Mouse (Mus musculus): ENCODE data around the gene Srgn. TPM values are rescaled to one million over a fixed set of nuclear protein-coding genes. Genes with fewer than 3 reads are reported as not detected.

Gene Srgn
- 52.4 and 54.1 TPM in 2 replicates for polyA plus RNA-seq (2015; fragmentation: Nextera tagmentation; extraction: Ambion mirVana)

DNA sequence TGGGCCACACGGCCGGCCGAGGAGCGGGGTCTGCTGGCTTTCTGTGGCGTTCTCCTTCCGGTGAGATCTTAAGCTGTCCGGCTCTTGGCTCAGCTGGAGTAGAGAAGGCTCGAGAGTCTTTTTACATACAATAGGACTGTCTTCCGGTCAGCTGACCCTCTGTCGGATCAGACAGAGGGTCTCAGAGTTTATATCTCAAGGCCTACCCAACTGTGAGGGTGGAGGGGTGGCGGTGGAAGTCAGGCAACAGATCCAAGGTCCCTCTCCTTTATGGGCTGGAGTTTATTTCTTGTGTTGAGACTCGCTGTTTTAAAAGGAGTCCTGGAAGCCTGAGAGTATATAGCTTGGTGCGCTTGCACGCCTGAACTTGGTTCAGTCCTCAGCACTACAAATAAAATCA lies at the start of gene Srgn:
Srgn (minus strand) TSS at position 101 of the 400 bp plus-strand sequence.
- Histone ChIP-seq H3K4me2 (ENCODE audit: low read depth, low read length) (peak within 1 kb of the TSS; percentile 21; the same call in 1 of the 2 replicates), H3K9me3 (ENCODE audit: control insufficient read depth, low read length) (no peaks in the 10 kb centered on the region), H3K36me3 (ENCODE audit: control insufficient read depth, insufficient read depth, low read length) (no peaks in the 10 kb centered on the region), H3K4me1 (replicated peaks; ENCODE audit: control insufficient read depth, insufficient read depth, low read length) (no peaks in the 10 kb centered on the region; the same call in 1 of the 2 replicates), H3K4me3 (ENCODE audit: low read length) (peak within 1 kb of the TSS; percentile 10; the same call in 1 of the 2 replicates), H3K27me3 (ENCODE audit: control insufficient read depth, insufficient read depth, low read depth, low read length) (no peaks in the 10 kb centered on the region), H3K27ac (ENCODE audit: low read length) (peak within 1 kb of the TSS; percentile 4; the same call in 1 of the 2 replicates), H3K9ac (ENCODE audit: low read length) (no peak within 1 kb of the TSS)
- no peak for ATAC-seq (ENCODE audit: low read depth)
- WGBS, result 78% methylated on average over 14 of the region's 14 CpGs

DNA sequence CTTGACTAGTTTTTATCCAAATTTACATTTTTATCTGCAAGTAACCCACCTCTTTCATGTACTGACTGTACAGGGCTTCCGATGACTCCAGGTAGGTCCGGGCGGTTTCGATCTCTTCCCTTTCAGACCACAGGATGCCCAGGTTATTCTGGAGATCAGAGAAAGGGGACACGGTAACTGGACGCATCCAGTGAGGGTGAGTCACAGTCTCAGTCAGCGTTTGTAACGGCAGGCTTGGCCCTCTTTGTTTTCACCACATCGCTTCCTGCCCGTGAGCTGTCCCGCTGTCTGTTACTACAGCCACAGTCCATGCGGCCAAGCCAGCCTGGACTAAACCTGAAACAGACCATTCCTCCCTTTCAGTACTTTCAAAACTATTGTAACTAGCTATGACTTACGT lies 47.8 kb upstream of the Srgn start:
- no peak for ATAC-seq (ENCODE audit: low read depth)
- no peaks in the 10 kb centered on the region for H3K27me3 ChIP-seq (ENCODE audit: control insufficient read depth, insufficient read depth, low read depth, low read length)
- no peak overlapping the region for H3K4me3 ChIP-seq (ENCODE audit: low read length)
- H3K4me1 ChIP-seq (replicated peaks; ENCODE audit: control insufficient read depth, insufficient read depth, low read length), result peaks cover 14% of the 10 kb centered on the region
- H3K27ac ChIP-seq (ENCODE audit: low read length), result no peak overlapping the region
- no peaks in the 10 kb centered on the region for H3K9me3 ChIP-seq (ENCODE audit: control insufficient read depth, low read length)
- H3K4me2 ChIP-seq (ENCODE audit: low read depth, low read length), result no peak overlapping the region
- H3K9ac ChIP-seq (ENCODE audit: low read length), result no peak overlapping the region
- H3K36me3 ChIP-seq (ENCODE audit: control insufficient read depth, insufficient read depth, low read length), result peaks cover 12% of the 10 kb centered on the region
- WGBS, result 91% methylated on average over 13 of the region's 13 CpGs

DNA sequence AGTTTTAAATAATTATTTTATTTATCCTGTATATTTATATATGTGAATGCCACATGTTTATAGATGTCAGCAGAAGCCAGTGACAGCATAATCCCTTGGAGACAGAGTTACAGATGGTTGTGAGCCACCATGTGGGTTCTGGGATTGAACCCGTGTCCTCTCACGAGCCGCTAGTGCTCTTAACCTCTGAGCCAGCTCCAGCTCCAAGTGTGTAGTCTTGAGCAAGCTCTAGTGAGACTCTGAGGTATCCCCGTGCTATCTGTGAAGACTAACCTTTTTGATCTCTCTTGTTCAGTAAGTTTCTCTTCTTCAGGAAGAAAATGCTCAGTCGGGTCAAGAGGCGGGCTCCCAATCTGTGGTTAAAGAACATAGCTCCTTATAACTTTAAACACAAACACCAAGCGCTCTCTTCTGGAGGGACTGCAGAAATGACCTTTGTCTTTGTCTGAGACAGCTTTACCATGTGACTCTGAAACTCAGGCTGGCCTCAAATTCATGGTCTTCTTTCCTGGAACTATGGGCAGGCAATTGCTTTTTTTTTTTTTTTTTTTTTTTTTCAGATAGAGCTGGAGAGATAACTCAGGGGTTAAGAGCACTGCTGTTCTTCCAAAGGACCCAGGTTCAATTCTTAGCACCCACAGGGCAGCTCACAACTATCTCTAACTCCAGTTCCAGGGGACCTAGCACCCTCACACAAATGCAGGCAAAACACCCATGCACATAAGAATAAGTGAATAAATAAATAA lies 43.0 kb upstream of the Srgn start:
- no peaks in the 10 kb centered on the region for H3K4me1 ChIP-seq (replicated peaks; ENCODE audit: control insufficient read depth, insufficient read depth, low read length)
- H3K9me3 ChIP-seq (ENCODE audit: control insufficient read depth, low read length), result no peaks in the 10 kb centered on the region
- no peaks in the 10 kb centered on the region for H3K27me3 ChIP-seq (ENCODE audit: control insufficient read depth, insufficient read depth, low read depth, low read length)
- no peak overlapping the region for H3K27ac ChIP-seq (ENCODE audit: low read length)
- no peak overlapping the region for H3K4me2 ChIP-seq (ENCODE audit: low read depth, low read length)
- H3K4me3 ChIP-seq (ENCODE audit: low read length), result no peak overlapping the region
- WGBS, result 85% methylated on average over 7 of the region's 7 CpGs
- H3K36me3 ChIP-seq (ENCODE audit: control insufficient read depth, insufficient read depth, low read length), result peaks cover 42% of the 10 kb centered on the region
- no peak overlapping the region for H3K9ac ChIP-seq (ENCODE audit: low read length)
- no peak for ATAC-seq (ENCODE audit: low read depth)

GRCm38 (mm10) chr10:62568861-62569260 lies 41.6 kb upstream of the Srgn start:
- Histone ChIP-seq H3K36me3 (ENCODE audit: control insufficient read depth, insufficient read depth, low read length) (peaks cover 43% of the 10 kb centered on the region), H3K4me2 (ENCODE audit: low read depth, low read length) (no peak overlapping the region)
- WGBS, result 86% methylated on average over 4 of the region's 4 CpGs

DNA sequence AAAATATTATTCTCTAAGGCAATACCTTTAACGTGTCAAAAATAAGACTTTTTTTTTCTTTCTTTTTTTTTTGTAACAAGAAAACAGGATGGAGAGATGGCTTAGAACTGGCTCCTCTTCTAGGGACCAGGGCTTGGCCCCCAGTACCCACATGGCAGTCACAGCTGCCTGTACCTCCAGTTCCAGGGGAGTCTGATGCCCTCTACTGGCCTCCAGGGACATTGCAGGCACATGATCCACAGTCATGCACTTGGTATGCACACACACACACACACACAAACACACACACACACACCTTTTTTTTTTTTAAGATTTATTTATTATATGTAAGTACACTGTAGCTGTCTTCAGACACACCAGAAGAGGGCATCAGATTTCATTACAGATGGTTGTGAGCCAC lies 30.5 kb upstream of the Srgn start:
- Histone ChIP-seq H3K27me3 (ENCODE audit: control insufficient read depth, insufficient read depth, low read depth, low read length) (no peaks in the 10 kb centered on the region), H3K36me3 (ENCODE audit: control insufficient read depth, insufficient read depth, low read length) (peaks cover 20% of the 10 kb centered on the region), H3K4me1 (replicated peaks; ENCODE audit: control insufficient read depth, insufficient read depth, low read length) (no peaks in the 10 kb centered on the region), H3K4me2 (ENCODE audit: low read depth, low read length) (no peak overlapping the region), H3K27ac (ENCODE audit: low read length) (no peak overlapping the region), H3K4me3 (ENCODE audit: low read length) (no peak overlapping the region), H3K9ac (ENCODE audit: low read length) (no peak overlapping the region), H3K9me3 (ENCODE audit: control insufficient read depth, low read length) (no peaks in the 10 kb centered on the region)
- 86% methylated on average over 1 of the region's 1 CpGs for WGBS
- ATAC-seq (ENCODE audit: low read depth), result no peak

More at GRCm38 (mm10) chr10:62568861-62569260, 41.6 kb upstream of the Srgn start:
- Histone ChIP-seq H3K27ac (ENCODE audit: low read length) (no peak overlapping the region), H3K4me1 (replicated peaks; ENCODE audit: control insufficient read depth, insufficient read depth, low read length) (no peaks in the 10 kb centered on the region), H3K9ac (ENCODE audit: low read length) (no peak overlapping the region), H3K9me3 (ENCODE audit: control insufficient read depth, low read length) (no peaks in the 10 kb centered on the region), H3K27me3 (ENCODE audit: control insufficient read depth, insufficient read depth, low read depth, low read length) (no peaks in the 10 kb centered on the region), H3K4me3 (ENCODE audit: low read length) (no peak overlapping the region)
- no peak for ATAC-seq (ENCODE audit: low read depth)

GRCm38 (mm10) chr10:62556558-62556901 lies 29.3 kb upstream of the Srgn start:
- Histone ChIP-seq H3K27me3 (ENCODE audit: control insufficient read depth, insufficient read depth, low read depth, low read length) (no peaks in the 10 kb centered on the region), H3K9ac (ENCODE audit: low read length) (no peak overlapping the region), H3K4me3 (ENCODE audit: low read length) (no peak overlapping the region), H3K9me3 (ENCODE audit: control insufficient read depth, low read length) (no peaks in the 10 kb centered on the region), H3K27ac (ENCODE audit: low read length) (no peak overlapping the region), H3K4me1 (replicated peaks; ENCODE audit: control insufficient read depth, insufficient read depth, low read length) (no peaks in the 10 kb centered on the region), H3K36me3 (ENCODE audit: control insufficient read depth, insufficient read depth, low read length) (peaks cover 16% of the 10 kb centered on the region), H3K4me2 (ENCODE audit: low read depth, low read length) (no peak overlapping the region)
- no peak for ATAC-seq (ENCODE audit: low read depth)
- 85% methylated on average over 6 of the region's 6 CpGs for WGBS

DNA sequence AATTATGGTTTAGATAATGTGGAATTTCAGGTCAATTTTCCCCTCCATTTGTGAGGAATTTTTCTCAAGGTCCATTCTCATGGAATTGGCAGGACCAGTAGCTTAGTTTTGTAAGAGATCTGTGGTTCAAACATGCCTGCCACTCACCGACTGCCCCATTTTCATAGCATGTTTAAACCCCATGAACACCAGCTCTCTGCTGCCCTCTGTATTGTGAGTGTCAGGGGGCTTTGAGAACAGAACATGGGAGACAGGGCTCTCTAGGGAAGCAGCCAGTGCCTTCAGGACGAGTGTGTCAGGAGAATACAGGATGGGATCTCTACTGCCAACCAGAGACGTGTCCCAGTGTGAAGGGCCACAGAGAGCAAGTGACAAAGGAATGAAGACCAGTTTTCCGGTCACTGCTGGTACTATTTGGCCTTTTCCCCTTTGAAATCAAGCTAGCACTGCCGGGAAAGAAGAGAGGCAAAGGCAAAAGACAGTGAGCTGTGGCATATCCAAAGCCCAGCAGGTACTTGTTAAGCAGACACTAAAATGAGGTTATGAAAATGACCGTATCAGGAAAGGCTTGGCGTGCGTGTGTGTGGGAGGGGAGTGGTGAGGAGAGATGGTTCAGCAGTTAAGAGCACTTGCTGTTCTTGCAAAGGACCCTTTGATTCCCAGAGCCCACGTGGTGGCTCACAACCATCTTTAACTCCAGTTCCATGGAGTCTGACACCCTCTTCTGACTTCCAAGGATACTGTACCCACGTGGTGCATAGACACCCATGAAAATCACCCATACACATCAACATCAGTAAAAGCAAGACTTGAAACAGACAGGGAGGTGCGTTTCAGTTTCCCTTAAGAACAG lies 28.7 kb upstream of the Srgn start:
- Histone ChIP-seq H3K9me3 (ENCODE audit: control insufficient read depth, low read length) (no peaks in the 10 kb centered on the region), H3K4me3 (ENCODE audit: low read length) (no peak overlapping the region), H3K9ac (ENCODE audit: low read length) (no peak overlapping the region), H3K27me3 (ENCODE audit: control insufficient read depth, insufficient read depth, low read depth, low read length) (no peaks in the 10 kb centered on the region), H3K4me2 (ENCODE audit: low read depth, low read length) (no peak overlapping the region), H3K4me1 (replicated peaks; ENCODE audit: control insufficient read depth, insufficient read depth, low read length) (no peaks in the 10 kb centered on the region), H3K27ac (ENCODE audit: low read length) (no peak overlapping the region), H3K36me3 (ENCODE audit: control insufficient read depth, insufficient read depth, low read length) (peaks cover 16% of the 10 kb centered on the region)
- WGBS, result 66% methylated on average over 11 of the region's 11 CpGs
- no peak for ATAC-seq (ENCODE audit: low read depth)

GRCm38 (mm10) chr10:62553611-62554091 lies 26.4 kb upstream of the Srgn start:
- H3K36me3 ChIP-seq (ENCODE audit: control insufficient read depth, insufficient read depth, low read length), result peaks cover 5% of the 10 kb centered on the region; the same call in 1 of the 2 replicates
- no peaks in the 10 kb centered on the region for H3K27me3 ChIP-seq (ENCODE audit: control insufficient read depth, insufficient read depth, low read depth, low read length)
- no peak for ATAC-seq (ENCODE audit: low read depth)
- H3K4me1 ChIP-seq (replicated peaks; ENCODE audit: control insufficient read depth, insufficient read depth, low read length), result no peaks in the 10 kb centered on the region
- no peak overlapping the region for H3K27ac ChIP-seq (ENCODE audit: low read length)
- H3K9ac ChIP-seq (ENCODE audit: low read length), result no peak overlapping the region
- no peak overlapping the region for H3K4me3 ChIP-seq (ENCODE audit: low read length)
- 60% methylated on average over 12 of the region's 12 CpGs for WGBS
- no peak overlapping the region for H3K4me2 ChIP-seq (ENCODE audit: low read depth, low read length)
- H3K9me3 ChIP-seq (ENCODE audit: control insufficient read depth, low read length), result no peaks in the 10 kb centered on the region

DNA sequence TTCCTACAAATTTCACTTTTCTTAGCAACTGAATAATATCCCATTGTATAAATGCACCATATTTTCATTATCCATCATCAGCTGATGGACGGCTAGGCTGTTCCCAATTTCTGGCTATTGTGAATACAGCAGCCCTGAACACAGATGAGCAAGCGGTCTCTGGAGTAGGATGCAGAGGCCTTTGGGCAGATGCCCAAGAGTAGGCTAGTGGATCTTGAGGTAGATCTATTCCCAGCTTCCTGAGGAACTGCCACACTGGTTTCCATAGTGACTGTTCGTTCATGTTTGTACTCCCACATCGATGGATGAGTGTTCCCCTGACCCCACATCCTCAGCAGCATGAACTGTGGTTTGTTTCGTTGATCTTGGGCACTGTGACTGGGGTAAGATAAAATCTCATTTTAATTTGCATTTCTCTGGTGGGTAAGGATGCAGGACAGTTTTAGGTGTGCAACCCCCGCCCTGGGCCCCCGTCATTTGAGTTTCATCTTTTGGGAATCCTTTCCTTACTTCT lies 23.6 kb upstream of the Srgn start:
- H3K4me1 ChIP-seq (replicated peaks; ENCODE audit: control insufficient read depth, insufficient read depth, low read length), result no peaks in the 10 kb centered on the region
- no peaks in the 10 kb centered on the region for H3K36me3 ChIP-seq (ENCODE audit: control insufficient read depth, insufficient read depth, low read length)
- no peak overlapping the region for H3K27ac ChIP-seq (ENCODE audit: low read length)
- H3K9me3 ChIP-seq (ENCODE audit: control insufficient read depth, low read length), result no peaks in the 10 kb centered on the region
- H3K4me3 ChIP-seq (ENCODE audit: low read length), result no peak overlapping the region
- H3K9ac ChIP-seq (ENCODE audit: low read length), result no peak overlapping the region
- no peak overlapping the region for H3K4me2 ChIP-seq (ENCODE audit: low read depth, low read length)
- H3K27me3 ChIP-seq (ENCODE audit: control insufficient read depth, insufficient read depth, low read depth, low read length), result no peaks in the 10 kb centered on the region
- 67% methylated on average over 7 of the region's 7 CpGs for WGBS
- no peak for ATAC-seq (ENCODE audit: low read depth)
